Mouse (Mus musculus) v-Abl transformed pro-B cells (cell line): ENCODE results near the gene Ccdc141.

Source experiments
- in situ Hi-C, 2 experiments: fragments of 400-800 bp; cut with MboI; formaldehyde crosslinking; loops; one replicate each; pipeline ENCODE4 v1.15.1; 2025; ENCODE audit not compliant: unreplicated experiment in 2 of 2

Ccdc141 gene

DNA sequence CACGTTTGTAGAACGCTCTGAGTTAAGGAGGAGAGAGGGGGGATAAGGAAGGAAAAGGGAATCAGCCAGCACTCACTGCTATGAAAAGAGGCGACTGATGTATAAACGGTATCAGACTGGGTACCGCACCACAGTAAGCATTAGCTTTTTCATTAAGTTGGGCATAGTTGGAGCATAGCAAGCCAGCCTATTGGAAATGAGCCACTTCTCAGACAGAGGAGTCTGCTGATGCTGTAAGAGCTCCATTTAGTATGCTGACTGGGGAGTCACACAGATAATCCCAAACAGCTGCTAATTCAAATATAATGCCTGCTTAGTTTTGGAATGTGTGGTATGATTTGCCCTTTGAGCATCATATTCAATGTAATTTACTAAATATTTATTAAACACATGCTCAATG lies 186.1 kb downstream of the Ccdc141 start:
- in situ Hi-C loops = loop anchor here in 1 of 2 experiments (25.0 kb wide), 1 partner anchor 728 kb away; no protein-coding TSS in a partner anchor

GRCm38 (mm10) chr2:76983601-76984000 lies 186.8 kb downstream of the Ccdc141 start:
- in situ Hi-C loops = loop anchor here in 1 of 2 experiments (25.0 kb wide), 1 partner anchor 729 kb away; no protein-coding TSS in a partner anchor

- in situ Hi-C loops = loop anchor here in 1 of 2 experiments (25.0 kb wide), 1 partner anchor 730 kb away; no protein-coding TSS in a partner anchor
Observed at GRCm38 (mm10) chr2:76982391-76983145, 187.9 kb downstream of the Ccdc141 start, which contains the start of gene Ttn. TSS of gene Ttn (minus strand) at chr2:76982547.

DNA sequence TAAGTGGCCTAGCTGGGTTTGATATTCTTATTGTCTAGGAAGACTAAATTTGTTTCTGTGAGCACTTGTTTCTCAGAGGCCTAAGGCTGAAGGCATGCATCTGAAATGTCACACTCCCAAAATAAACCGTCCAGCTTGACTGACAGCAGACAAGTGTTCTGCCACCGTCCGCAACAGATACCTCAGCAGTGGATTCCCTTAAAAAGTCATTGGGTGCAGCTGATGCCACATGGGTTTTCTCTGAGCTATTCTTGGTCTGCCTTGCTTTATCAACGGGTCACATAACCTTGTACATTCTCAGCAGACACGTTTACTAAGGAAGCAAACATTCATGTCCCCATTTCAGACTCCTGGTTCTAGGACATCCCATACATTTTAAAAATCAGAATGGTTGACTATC lies 188.7 kb downstream of the Ccdc141 start:
- in situ Hi-C loops = loop anchor here in 1 of 2 experiments (25.0 kb wide), 1 partner anchor 731 kb away; no protein-coding TSS in a partner anchor

DNA sequence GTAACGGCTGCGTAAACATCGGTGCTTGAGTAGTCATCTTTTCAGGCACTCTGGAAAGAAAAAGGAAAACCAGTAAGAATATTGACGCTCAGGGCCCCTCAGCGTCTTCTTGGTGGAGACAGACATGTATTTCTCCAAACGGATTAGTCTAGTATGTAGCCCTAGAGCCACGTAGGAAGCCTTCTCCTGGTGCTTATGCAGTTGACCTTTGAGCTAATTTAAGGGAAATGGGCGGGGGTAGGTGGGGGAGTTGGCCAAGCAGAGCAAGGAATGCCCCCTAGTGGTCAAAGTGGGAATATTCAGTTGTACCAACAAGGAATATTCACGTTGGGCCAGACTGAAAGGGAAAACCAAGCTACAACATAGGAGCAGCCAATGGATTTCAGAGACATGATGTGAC lies 190.3 kb downstream of the Ccdc141 start:
- in situ Hi-C loops = loop anchor here in 1 of 2 experiments (25.0 kb wide), 1 partner anchor 732 kb away; no protein-coding TSS in a partner anchor

DNA sequence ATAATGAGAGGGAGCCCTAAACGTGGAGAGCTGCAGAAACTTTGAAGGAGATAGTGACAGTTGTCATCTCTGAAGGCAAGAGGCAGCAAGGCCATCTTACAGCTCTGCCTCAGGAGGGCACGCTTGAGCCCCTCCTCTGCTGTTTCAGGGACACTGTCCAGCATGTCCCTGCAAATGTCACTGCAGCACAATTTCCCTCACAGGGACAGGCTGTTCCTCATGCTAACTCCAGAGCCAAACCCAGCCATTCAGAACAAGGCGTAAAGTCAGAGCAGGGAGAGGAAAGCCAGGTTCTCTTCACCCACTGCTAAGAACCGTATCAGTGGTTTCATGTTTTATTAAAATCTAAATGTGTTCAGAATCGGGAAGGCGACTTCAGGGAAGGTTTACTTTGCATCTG lies 192.8 kb downstream of the Ccdc141 start:
- in situ Hi-C loops = loop anchor here in 1 of 2 experiments (25.0 kb wide), 1 partner anchor 735 kb away; no protein-coding TSS in a partner anchor

DNA sequence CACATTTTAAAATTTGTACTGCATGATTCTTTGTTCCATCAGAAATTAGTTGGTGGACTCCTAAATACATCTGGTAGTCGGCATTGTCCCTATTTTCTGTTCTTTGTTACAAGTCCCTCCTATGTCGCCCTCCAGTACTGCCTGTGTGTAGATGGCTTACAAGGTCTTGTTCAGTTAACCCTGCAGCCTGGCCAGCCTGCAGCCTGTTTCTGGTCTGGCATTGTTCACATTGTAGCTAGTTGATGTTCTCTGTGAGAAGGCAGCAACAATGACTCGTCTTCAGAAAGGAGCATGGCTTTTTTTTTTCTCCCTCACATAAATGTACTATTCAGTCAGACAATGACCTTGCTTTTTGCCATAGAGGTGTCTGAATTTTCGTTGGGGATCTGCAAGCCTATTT lies 198.4 kb downstream of the Ccdc141 start:
- in situ Hi-C loops = loop anchor here (5.0 to 25.0 kb wide), 2 partner anchors 365 to 740 kb away; no protein-coding TSS in a partner anchor

GRCm38 (mm10) chr2:76971069-76971468 lies 199.4 kb downstream of the Ccdc141 start:
- in situ Hi-C loops = loop anchor here (5.0 to 25.0 kb wide), 2 partner anchors 366 to 741 kb away; no protein-coding TSS in a partner anchor

DNA sequence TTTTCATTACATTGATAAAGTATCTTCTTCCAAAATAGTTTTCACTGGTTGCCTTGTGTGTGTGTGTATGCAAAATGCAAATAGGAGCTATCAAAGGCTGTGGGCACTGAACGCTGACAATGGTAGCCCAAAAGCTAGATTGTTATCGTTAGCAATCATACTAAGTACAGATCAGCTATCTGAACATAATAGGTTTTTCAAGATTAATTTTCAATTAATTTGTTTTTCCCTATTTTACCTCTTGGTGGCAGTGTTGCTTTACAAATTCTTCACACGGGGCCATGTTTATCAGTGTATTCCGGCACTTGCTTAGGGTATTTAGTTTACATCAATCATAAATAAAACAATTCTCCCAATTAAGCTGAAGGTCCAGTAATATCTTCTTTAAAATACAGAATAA lies 199.8 kb downstream of the Ccdc141 start:
- in situ Hi-C loops = loop anchor here (5.0 to 25.0 kb wide), 2 partner anchors 367 to 742 kb away; no protein-coding TSS in a partner anchor

DNA sequence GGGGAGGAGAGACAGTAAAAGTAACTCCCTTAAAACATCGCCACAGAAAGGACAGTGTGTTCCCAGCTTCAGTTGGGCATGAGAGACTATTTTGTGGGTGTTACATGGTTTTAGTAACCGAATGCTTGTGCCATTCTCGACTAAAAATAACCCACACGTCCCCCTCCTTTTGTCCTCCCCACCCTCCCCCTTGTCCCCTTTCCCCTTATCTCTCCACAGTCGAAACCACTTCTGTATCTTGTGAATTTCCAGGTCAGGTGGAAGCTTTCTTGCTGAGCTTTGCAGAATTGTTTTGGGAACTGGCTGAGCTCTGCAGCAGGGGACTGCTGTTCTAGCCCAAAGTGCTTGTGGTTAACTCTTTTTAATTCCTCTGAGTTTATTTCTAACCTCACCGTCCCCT lies 200.2 kb downstream of the Ccdc141 start:
- in situ Hi-C loops = loop anchor here (5.0 to 25.0 kb wide), 2 partner anchors 367 to 742 kb away; no protein-coding TSS in a partner anchor

DNA sequence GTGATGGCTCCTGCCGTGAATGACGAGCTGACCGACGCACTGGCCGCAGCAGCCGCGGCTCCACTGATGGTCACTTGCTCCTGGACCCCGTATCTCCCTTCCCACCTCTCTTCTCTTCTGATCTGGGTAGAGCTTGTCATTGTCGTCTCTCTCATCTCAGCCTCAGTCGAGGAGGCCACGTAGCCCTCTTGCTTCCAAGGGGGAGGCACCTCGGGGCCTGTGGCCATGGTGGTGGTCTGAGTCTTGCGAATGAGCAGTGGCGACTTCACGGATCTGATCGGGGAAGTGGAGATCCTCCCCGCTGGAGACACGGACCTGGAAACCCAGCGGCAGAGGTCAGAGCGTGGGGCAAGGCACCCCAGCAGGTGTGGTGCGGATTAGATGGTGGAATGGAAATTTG lies 200.8 kb downstream of the Ccdc141 start:
- in situ Hi-C loops = loop anchor here (5.0 to 25.0 kb wide), 5 partner anchors 368 to 1055 kb away; partner anchors contain the start of genes Cyct (in 1 of the 2) and Rbm45 (in 1 of the 2)

DNA sequence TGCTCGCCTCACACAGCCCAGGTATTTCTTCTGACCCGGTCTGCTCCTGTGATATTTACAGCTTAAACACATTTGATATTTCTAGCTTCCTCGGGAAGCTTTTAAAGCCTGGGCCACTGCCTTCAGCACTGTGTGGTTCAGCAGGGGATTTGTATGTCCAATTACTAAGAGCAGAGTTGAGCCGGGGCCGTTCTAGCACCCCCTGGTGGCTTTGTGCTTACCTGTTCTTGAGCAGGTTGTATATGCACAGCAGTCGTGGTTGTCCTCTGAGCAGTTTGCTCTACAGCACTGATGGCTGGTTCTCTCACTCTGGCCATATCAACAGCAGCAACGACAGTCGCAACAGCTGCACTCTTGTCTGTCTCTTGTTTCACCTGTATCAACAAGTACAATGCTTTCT lies 201.5 kb downstream of the Ccdc141 start:
- in situ Hi-C loops = loop anchor here in 1 of 2 experiments (5.0 to 25.0 kb wide), 4 partner anchors 378 to 1056 kb away; partner anchors contain the start of genes Cyct and Rbm45

GRCm38 (mm10) chr2:76966582-76966981 lies 203.9 kb downstream of the Ccdc141 start:
- in situ Hi-C loops = loop anchor here in 1 of 2 experiments (5.0 to 25.0 kb wide), 4 partner anchors 381 to 1058 kb away; partner anchors contain the start of genes Cyct and Rbm45

DNA sequence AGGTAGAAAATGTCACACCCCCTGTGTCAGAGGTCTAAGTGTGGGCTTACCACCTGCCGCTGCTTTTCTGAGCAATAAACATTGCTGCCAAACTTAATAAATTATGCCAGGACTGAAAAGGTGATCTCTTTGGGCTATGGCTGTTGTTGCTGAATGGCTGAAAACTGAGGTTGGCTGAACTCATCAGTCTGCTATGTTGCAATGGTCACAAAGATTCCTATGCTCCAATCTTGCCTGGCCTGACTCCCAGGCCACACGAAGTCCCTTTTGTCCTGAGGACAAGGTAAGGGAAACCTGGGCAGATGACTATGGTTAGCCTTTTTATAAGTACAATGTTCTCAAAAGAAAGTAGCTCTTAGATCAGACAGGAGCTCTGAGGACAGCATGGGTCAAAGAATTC lies 204.4 kb downstream of the Ccdc141 start:
- in situ Hi-C loops = loop anchor here in 1 of 2 experiments (5.0 to 25.0 kb wide), 4 partner anchors 381 to 1059 kb away; partner anchors contain the start of genes Cyct and Rbm45

DNA sequence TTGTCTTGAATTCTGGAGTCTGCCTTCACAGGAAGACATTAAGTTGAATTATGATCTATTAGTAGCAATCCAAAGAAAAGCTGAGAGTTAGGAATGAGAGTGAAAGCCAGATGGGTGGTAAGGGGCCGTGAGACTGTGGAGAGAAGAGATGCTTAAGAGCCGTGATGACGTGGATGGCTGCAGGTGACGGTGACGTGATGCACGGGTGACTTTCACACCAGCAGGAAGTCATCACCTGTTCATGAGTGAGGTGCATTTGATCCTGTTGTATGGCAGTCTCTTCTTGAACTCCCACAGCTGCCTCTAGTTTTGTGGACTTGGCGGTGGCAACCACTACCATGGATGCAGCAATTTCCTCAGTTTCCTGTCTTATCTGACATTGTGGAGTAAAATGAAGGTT lies 204.9 kb downstream of the Ccdc141 start:
- in situ Hi-C loops = loop anchor here in 1 of 2 experiments (5.0 to 25.0 kb wide), 4 partner anchors 382 to 1059 kb away; partner anchors contain the start of genes Cyct and Rbm45

- in situ Hi-C loops = loop anchor here in 1 of 2 experiments (10.0 to 25.0 kb wide), 3 partner anchors 597 to 1063 kb away; partner anchors contain the start of genes Cyct and Rbm45
Observed at GRCm38 (mm10) chr2:76962045-76962432, 208.4 kb downstream of the Ccdc141 start.

- in situ Hi-C loops = loop anchor here in 1 of 2 experiments (10.0 to 25.0 kb wide), 3 partner anchors 597 to 1063 kb away; partner anchors contain the start of genes Cyct and Rbm45
Observed at GRCm38 (mm10) chr2:76961420-76962044, 208.9 kb downstream of the Ccdc141 start.
